Mouse (Mus musculus): ENCODE measurements around the gene Cd164l2.

DNA sequence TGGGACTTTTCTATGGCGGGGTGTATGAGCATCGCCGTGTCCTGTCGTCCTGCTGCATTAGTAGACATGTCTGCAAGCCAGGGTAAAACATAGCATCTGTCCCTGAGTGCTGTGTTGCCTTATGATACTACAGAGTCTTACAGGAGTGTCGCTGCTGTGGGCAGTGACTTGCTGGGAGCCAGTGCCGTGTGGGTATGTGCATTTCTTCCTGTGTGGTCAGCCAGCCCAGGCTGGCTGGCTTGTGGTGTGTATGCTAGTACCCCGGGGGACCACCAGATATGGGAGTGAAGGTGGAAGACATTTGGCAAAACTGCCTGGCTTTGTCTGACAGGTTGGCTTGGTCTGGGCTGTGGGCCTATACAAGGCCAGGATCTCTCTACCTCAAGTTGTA lies 50.4 kb downstream of the Cd164l2 start:
- TF ChIP-seq CTCF (IDR thresholded peaks at IDR 0.05; ENCODE audit: low read depth) (no peak), EP300 (IDR thresholded peaks at IDR 0.05; ENCODE audit: low read depth) (no peak)

Measured in liver, embryonic 14.5 days (tissue).